In genomic region chr11:3931511-3932211, GRCm38 (mm10) we compare ENCODE assay signal across 8 mouse cellular contexts. TPM values are rescaled to one million over a fixed set of nuclear protein-coding genes. Genes with fewer than 3 reads are reported as not detected.
DNase-seq lines count a peak whose midpoint lies in the region; ATAC-seq lines count a peak whose summit lies in the region.

Tcn2 (minus strand) TSS chr11:3932159.

- DNase-seq in urinary bladder, adult 18-20 months (ENCODE audit: low spot score in 2 of 2): peak; percentile 72 to 85
- DNase-seq in urinary bladder, postnatal 10 days (ENCODE audit: low spot score): no peak
- DNase-seq in embryonic facial prominence, embryonic 14.5 days (ENCODE audit: low spot score): peak; percentile 93
- DNase-seq in heart, embryonic 10.5 days (ENCODE audit: low spot score): peak; percentile 93
- peak; percentile 76 for DNase-seq in liver
- peak; percentile 61 to 66 for DNase-seq in monocyte, adult 2 months (ENCODE audit: low read depth in 1 of 2, low spot score in 2 of 2)
- peak; percentile 60 to 78 for DNase-seq in spleen, postnatal 4 days (ENCODE audit: low spot score in 2 of 2)

- peak within 1 kb of the TSS; percentile 66 for H3K4me2 ChIP-seq in embryonic facial prominence, embryonic 14.5 days (ENCODE audit: low read depth, low read length)
- peak within 1 kb of the TSS; percentile 72 for H3K4me2 ChIP-seq in kidney, embryonic 15.5 days

- WGBS in embryonic facial prominence, embryonic 14.5 days: 0% methylated on average over 14 of the region's 26 CpGs
- WGBS in heart, embryonic 10.5 days: under 1% methylated on average over 24 of the region's 26 CpGs
- under 1% methylated on average over 26 of the region's 26 CpGs for WGBS in kidney, embryonic 15.5 days

- ATAC-seq in embryonic facial prominence, embryonic 14.5 days (ENCODE audit: low read depth): peak; percentile 82
- ATAC-seq in kidney, embryonic 15.5 days (replicated peaks; ENCODE audit: low FRiP score): peak; percentile 71

- H3K27me3 ChIP-seq in embryonic facial prominence, embryonic 14.5 days (replicated peaks; ENCODE audit: control insufficient read depth, insufficient read depth, low read length): no peaks in the 10 kb centered on the region
- H3K27me3 ChIP-seq in heart, embryonic 10.5 days (ENCODE audit: insufficient read depth, poor library complexity, severe bottlenecking): no peaks in the 10 kb centered on the region
- no peaks in the 10 kb centered on the region for H3K27me3 ChIP-seq in kidney, embryonic 15.5 days

- H3K4me3 ChIP-seq in embryonic facial prominence, embryonic 14.5 days (ENCODE audit: low read depth, low read length): peak within 1 kb of the TSS; percentile 53
- H3K4me3 ChIP-seq in heart, embryonic 10.5 days: peak within 1 kb of the TSS; percentile 78
- peak within 1 kb of the TSS; percentile 54 for H3K4me3 ChIP-seq in kidney, embryonic 15.5 days (replicated peaks)

- peaks cover 12% of the 10 kb centered on the region for H3K4me1 ChIP-seq in embryonic facial prominence, embryonic 14.5 days (ENCODE audit: control insufficient read depth, insufficient read depth, low read length)
- peaks cover 16% of the 10 kb centered on the region for H3K4me1 ChIP-seq in heart, embryonic 10.5 days
- H3K4me1 ChIP-seq in kidney, embryonic 15.5 days: peaks cover 17% of the 10 kb centered on the region

- H3K9ac ChIP-seq in embryonic facial prominence, embryonic 14.5 days (ENCODE audit: low read depth, low read length): peak within 1 kb of the TSS; percentile 62
- H3K9ac ChIP-seq in kidney, embryonic 15.5 days: peak within 1 kb of the TSS; percentile 41

- H3K9me3 ChIP-seq in embryonic facial prominence, embryonic 14.5 days (ENCODE audit: control insufficient read depth, low read length): no peaks in the 10 kb centered on the region
- no peaks in the 10 kb centered on the region for H3K9me3 ChIP-seq in heart, embryonic 10.5 days
- no peaks in the 10 kb centered on the region for H3K9me3 ChIP-seq in kidney, embryonic 15.5 days (replicated peaks)

- no peaks in the 10 kb centered on the region for H3K36me3 ChIP-seq in embryonic facial prominence, embryonic 14.5 days (ENCODE audit: control insufficient read depth, insufficient read depth, low read length)
- 0 out of 2 replicates have a peak, but pooled peaks cover 3% of the 10 kb centered on the region for H3K36me3 ChIP-seq in heart, embryonic 10.5 days
- H3K36me3 ChIP-seq in kidney, embryonic 15.5 days: peaks cover 4% of the 10 kb centered on the region; the same call in 1 of the 2 replicates

- 0 out of 2 replicates have a peak within 1 kb of the TSS, but pooled peaks have one; percentile 21 for H3K27ac ChIP-seq in embryonic facial prominence, embryonic 14.5 days (replicated peaks; ENCODE audit: low read depth, low read length)
- H3K27ac ChIP-seq in heart, embryonic 10.5 days: peak within 1 kb of the TSS; percentile 90
- H3K27ac ChIP-seq in kidney, embryonic 15.5 days: peak within 1 kb of the TSS; percentile 48; the same call in 1 of the 2 replicates

RNA-seq across cellular contexts. Expression of gene Tcn2, which starts in this region (rescaled TPM):
- polyA plus RNA-seq in embryonic facial prominence, embryonic 14.5 days (2014; fragmentation: Nextera tagmentation; extraction: Ambion mirVana): 49.0 and 50.4 TPM in 2 replicates
- polyA plus RNA-seq in heart, embryonic 10.5 days (2016; fragmentation: Nextera tagmentation; extraction: Ambion mirVana): 50.3 and 56.3 TPM in 2 replicates
- 92.9 and 102 TPM in 2 replicates for polyA plus RNA-seq in kidney, embryonic 15.5 days (2015; fragmentation: Nextera tagmentation; extraction: Ambion mirVana)

Comparison
In these comparisons a context has a peak if more than half of its experiments do, and no peak if none do; other contexts are left out.
1. H3K27ac ChIP-seq: peak in every context shown above with its lines; median percentile 90 in heart, embryonic 10.5 days; 48 in kidney, embryonic 15.5 days; 21 in embryonic facial prominence, embryonic 14.5 days.